Mouse (Mus musculus): ENCODE results near the gene Twnk.
"Not testable (repeated sequence)": the region's sequence is repeated elsewhere in the genome, so short reads cannot be mapped to it uniquely, and the experiment has no call there.

The Twnk gene

DNA sequence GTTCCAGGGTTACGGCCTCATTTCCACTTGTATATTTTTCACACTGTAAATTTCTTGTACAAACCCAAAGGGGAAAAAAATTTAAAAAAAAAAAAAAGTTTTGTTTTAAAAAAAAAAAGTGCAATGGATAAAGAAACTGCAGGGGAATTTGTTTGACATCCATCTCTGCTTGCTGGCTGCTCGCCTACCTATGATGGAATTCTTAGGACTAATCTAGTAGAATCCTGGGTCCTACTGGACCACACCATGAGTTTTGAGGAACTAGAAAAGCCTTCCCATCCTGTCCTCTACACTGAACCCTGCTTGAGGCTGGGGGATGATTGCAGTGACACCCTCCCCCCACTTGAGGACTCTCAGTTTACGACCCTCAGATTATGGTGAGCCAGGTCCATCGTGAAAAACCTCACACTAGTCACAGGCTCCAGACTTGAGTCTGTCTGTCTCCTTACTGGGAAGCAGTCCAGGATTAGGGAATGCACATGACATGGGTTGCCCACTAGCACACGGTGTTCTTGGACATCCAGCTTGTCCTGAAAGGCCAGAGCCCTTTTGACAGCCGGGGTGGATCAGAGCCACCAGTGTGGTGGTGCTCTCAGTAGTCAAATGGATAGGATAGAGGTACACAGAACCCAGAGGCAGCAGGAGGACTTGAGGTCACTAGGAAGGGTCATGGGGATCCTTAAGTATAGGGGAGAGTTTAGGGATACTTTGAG lies 21.7 kb downstream of the Twnk start:
- peak; percentile 96 for DNase-seq

DNA sequence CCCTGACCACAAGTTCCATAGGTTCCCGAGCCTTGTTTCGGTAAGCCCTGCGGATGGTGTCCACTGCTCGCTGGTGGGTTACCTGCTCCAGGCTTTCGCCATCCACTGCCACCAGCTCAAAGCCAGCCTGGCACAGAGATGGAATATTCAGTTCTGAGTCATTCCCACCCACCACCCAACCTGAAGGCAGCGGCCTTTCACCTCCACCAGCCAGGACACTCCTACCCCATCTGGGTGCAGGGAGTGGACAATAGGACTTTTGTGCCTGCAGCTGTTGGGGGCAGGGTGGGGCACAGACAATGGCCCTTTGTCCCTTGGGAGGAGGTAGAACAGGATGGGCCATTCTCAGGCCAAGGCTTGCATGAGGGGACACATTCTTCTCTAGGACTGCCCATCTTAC lies 22.4 kb downstream of the Twnk start:
- DNase-seq: peak; percentile 97

DNA sequence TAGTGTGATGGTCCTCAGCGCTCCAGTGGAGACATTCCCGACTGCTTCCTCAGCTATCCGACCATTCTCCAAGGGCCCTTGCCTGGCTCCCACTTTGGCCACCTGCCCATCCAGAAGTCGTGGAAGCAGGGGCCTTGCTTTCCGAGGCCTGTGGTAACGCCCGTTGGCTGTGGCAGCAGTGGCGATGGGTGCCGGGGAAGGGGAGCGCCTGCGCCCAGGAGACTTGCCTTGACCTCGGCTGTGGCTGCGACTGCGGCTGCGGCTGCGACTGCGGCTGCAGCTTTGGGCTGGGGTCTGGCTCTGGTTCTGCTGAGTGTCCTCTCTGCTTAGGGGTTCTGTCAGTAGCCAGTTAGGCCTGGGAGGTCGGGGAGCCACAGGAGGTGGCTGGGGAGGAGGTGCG lies 23.3 kb downstream of the Twnk start:
- no peak for DNase-seq

DNA sequence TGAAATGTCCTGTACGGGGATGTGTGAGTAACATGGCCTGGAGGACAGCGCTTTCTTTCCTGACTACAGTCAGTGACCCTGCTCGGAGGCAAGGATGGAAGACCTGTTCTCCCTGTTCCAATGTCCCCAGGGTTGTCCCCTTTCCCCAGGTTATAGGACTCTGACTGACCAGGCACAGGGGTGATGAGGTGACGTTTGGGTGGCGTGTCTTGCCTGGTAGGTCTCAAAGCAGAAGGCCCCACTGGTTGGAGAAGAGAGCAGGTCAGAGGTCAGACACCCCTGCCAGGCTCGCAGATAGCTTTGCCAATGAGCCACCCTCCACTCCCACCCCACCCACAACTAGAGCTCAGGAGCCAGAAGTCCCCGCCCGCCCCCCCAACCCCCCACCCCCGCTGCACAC lies 24.1 kb downstream of the Twnk start:
- DNase-seq: peak; percentile 92

DNA sequence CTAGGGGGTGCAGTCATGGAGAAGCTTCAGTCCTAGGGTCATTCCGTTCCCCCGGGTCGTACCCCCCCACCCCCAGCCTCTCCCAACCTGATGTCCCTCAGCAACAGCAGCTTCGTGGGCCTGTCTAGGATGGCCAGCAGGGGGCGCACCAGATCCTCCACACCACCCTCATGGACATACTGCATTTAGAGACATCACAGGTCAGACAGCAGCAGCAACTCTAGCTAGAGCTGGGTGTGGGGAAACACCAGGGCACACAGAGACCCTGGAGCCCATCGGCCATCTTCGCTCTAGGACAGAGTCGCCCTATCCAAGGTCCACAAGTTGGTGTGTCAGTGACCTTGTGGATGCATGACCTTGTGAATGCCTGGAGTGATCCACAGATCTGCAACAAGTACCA lies 24.6 kb downstream of the Twnk start:
- DNase-seq: peak; percentile 97

DNA sequence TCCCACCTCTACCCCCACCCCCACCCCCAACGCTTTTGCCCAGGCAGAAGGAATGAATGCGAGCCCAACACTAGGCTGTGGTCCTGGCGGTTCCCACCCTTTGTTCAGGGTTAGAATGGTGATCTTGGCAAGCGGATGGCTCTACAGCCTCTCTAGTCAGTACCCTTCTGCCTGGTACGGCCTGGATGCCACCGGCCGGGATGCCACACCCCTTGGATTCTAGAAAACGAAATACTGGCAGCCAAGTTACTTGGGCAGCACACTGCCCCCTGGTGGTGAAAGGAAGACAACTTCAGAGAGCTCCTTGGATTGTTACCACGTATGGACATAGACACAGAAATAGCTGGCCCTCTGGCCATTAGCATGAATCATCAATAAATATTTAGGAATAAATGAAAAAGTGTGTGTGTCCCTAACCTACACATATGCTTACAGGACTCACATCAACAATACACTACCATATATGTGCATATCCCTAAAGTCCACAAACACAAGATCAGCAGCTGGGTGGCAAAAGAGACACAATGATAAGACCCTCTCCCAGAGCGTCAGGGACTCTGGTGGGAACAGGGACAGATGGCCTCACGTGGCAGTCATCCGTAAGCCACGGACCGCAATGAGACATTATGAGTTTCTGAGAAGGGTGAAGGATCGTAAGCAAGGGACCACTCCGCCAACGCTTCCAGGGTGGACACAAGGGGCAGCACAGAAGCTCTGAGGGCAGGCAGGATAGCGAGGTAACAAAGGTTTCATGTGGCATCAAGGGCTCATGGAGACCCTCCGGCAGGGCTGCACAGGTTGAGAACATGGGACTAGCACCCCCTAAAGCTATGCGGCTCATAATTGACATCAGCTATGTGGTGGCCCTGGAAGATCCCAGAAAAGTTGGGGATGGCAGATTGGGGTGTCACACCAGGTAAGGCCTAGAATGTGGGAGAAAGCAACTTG lies 25.6 kb downstream of the Twnk start:
- peak; percentile 97 for DNase-seq

DNA sequence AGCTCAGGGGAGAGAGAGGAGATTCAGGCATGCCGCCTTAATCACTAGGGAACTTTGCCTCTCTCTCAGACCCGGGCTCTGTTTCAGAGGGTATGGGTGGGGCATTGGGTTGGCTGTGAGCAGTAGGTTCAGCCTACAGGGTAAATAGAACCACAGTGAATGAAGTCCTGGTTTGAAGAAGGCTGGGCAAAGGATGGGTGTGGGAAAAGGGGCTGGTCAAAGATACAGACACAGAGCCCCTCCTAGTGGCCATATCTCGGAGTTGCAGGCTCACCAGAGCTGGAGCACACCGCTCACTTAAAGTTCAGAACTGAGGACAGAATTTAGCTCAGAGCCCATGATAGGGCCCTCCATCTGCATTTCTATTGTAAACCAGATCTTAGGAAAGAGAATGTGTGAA lies 26.3 kb downstream of the Twnk start:
- DNase-seq: peak; percentile 97

DNA sequence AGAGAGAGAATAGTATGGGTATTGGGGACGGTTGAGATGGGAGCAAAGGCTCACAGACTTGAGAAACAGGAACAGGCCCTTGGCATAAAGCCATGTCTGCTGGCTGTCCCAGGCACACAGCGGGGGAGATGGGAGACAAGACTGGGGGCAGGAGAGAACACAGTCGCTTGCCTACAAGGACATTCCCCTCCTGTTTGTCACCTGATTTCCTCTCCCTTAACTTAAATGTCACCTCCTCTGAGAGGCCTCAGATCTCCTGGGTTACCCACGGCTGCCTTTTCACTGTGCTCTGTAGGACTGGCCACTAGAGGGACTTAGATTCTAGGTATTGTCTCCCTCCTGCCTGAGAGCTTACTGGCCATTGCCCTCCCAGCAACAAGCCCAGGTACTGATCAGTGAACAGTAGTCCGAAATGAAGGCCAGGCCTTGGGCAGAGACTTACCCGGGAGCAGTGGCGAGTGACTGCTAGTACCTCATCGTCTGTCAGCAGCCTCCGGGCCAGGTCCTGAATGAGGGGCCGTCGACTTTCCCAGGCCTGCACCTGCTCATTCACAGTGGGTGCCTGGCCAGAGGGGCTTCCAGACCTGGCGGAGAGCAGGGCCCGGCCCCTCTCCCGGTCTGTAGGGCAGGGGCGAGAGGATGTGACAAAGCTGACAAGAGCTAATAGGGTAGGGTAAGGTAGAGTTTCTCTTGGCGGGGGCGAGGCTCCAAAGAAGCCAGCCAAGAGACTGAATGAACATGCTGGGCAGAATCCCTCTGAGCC lies 27.3 kb downstream of the Twnk start:
- peak; percentile 94 for DNase-seq

DNA sequence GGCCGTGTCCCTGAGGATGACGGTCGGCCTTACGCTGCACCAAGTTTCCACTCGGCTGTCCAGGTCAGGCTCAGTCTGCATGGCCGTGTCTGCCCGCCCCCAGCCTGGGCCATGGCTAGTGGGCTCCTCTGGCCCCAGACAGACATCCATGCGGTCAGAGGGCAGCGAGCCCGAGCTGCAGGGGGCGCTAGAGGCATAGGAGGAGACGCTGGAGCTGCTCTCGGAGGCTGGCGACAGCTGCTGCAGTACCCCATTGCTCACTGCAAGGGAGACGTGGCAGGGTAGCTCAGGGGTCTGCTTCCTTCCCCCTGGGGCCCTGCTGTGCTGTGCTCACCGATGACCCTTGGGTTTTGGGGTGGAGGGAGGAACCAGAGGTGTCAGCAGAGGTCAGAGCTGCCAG lies 31.4 kb downstream of the Twnk start:
- no peak for DNase-seq

DNA sequence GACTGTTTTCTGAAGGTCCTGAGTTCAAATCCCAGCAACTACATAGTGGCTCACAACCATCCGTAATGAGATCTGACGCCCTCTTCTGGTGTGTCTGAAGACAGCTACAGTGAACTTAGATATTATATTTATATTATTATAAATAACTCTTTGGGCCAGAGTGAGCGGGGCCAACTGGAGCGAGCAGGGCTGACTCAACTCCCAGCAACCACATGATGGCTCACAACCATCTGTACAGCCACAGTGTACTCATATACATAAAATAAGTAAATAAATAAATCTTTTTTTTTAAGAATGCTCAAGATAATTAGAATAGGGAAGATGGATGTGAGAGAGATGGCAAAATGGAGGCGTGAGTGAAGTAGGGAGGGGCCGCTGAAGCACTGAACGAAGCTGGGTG lies 32.7 kb downstream of the Twnk start:
- not testable (repeated sequence) for DNase-seq

DNA sequence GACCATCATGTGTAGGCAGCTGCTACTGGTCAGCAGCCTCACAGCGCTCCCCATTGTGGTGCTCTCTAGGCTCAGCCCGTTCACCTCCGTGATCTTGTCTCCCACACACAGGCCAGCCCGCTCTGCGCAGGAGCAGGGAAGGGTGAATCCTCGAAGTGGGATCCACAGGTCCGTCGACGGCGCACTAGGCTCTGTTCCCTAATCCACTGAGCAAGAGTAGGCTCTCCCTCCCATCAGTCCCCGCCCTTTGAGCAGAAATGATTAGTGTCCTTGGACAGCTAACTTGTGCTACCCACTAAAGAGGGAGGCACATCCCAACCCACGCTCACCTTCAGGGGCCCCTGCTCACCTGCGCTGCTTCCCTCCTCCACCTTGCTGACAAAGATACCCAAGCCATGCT lies 34.8 kb downstream of the Twnk start:
- DNase-seq: peak; percentile 86

DNA sequence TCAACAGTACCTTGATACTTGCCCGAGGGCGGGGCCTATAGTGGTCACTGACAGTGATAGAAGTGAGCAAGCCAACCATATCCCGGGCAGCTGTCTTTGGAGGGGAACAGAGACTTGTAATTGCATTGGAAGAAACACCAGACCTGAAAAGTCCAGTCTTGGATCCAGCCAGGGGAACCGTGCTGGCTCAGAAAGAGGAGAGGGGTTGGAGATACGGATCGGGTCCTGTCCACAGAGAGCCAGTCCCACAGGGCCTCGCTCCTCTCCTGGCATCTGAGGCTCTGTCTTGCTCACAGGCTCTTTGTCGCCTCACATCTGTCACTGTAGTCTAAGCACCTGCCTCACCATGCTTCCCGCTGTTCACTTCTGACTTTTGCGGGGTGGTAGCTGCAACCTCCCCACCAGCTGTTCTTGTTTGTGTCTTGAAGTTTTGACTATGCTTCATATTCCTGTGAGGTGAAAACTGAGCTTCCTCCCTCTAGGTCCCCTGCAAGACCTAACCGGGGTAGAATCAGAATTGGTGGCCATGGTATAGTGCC lies 39.0 kb downstream of the Twnk start:
- peak; percentile 89 for DNase-seq

DNA sequence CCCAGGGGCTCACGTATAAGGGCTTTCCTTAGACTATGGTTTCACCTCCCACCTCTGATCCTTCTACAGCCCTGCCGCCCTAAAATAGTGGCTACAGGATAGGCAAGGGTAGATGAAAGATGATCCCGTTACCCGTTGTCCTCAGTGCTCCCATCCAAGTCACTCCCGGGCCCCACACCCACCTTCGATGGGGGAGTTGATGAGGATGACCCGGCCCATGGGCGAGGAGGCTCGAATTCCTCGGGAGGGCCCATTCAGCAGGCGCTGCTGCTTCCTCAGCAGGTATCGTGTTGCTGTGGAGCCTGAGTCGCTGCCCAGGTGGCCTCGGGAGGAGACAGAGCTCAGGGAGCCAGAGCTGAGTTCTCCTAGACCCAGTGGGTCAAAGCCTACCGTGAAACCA lies 39.8 kb downstream of the Twnk start:
- DNase-seq: peak; percentile 93

DNA sequence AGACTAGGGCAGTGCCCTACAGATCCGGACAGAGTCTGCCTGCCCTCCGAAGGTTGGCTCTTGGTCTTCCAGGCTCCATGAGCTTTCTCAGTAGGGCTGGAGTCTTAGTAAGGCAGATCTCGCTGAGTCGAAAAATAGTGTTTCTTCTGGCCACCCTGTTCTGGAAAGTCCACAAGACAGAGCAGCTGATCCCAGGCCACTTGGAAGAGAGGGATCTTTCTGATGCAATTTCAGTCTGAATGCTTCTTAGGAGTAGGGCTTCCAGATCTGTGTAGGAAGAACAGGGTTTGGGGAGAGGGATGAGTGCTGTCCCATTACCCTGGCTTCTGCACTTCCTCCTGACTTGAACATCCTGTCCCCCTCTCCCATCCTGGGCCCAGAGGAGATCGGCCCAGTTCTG lies 40.2 kb downstream of the Twnk start, which contains the start of gene Pdzd7:
Pdzd7 (minus strand) TSS at position 67 of the 400 bp plus-strand sequence.
- peak; percentile 91 for DNase-seq

DNA sequence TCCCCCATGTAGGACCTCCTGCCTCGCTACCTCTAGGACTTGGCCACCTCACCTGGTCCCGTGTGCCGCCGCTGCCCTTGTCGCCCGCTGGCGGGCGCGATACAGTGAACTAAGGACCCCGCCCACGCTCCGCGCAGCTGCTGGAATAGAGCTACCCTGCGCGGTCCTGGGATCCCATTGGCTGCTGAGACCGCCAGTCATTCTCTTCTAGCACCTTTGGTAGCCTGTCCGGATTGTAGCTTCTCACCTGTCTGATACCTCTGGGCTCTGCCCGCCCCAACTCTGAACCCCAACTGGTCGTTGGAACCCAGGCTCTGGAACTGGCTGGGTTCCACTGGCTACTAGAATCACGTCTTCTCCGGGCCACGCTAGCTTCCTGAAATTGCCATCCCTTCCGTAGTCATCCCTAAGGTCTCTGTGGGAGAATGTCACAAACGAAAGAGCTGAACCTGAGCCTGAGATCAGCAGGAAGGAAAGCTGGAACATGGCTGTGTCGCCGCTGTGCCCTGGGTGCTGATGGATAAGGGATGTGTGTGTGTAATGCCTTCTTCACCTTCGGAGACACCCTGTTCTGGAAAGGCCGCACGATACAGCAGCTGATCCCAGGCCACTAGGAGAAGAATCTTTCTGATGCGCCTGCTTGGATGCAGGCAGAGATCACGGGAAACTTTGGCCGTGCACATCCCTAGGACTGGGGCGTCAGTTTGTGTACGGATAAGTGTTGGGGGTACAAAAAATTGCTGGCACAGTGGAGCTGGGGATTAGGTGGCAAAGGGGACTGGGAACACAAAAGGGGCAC lies 41.3 kb downstream of the Twnk start:
- DNase-seq: peak; percentile 99

DNA sequence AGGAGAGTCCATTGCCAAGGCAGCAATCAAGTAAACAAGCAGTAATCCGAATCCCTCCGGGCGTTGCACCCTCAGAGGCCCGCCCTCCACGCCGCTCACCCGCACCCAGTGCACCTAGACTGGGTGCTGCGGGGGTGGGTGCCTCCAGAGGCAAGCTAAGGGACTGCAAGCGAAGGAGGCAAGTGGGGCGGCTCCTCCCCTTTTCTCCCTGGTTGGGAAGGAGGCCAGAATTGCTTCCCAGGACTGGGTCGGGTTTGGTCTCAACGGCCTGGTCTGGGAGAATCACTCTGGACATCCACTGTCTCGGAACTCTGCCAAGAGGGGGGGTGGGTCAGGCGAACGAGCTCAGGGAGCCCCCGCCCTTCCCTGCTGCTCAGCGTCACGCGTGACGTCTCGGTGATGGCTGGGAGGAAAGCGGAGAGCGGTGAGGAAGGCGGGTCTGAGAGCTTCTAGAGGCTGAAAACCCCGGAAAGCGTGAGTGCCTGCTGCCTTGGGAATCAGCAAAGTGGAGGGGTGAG lies 42.0 kb downstream of the Twnk start, which contains the start of gene Sfxn3:
Sfxn3 (plus strand) TSS at position 87 of the 518 bp plus-strand sequence.
- peak; percentile 100 for DNase-seq

DNA sequence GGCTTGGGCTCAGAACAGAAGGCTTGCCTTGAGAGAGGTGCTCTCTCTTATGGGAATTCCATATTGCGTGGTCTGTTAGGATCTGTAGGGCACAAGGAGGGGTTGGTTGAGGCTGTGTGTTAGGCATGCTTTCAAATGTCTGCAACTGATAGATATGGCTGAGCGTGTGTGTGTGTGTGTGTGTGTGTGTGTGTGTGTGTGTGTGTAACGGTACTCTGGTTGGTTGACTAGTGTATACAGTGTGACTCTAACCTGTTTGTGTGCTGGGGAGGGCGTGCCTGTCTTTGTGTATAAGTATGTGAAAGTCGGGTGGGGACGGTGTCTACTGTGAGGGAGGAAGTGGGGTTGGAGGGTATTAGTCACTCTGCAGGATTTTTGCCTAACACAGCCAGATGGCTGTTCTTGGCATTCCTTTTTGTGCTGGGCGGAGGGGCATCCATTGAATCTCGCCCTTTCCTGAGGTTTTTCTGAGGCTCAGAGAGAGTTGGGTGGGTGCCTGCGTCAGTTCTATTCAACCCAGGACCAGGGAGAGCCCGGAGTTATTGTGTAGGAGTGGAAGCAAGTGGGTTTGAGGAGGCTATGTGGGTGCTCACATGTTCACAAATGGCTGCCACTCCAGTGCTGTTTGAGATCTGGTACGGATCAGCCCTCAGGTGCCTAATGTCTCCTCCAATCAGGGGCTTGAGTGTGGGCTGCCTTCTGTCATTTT lies 42.6 kb downstream of the Twnk start:
- DNase-seq: peak; percentile 98

DNA sequence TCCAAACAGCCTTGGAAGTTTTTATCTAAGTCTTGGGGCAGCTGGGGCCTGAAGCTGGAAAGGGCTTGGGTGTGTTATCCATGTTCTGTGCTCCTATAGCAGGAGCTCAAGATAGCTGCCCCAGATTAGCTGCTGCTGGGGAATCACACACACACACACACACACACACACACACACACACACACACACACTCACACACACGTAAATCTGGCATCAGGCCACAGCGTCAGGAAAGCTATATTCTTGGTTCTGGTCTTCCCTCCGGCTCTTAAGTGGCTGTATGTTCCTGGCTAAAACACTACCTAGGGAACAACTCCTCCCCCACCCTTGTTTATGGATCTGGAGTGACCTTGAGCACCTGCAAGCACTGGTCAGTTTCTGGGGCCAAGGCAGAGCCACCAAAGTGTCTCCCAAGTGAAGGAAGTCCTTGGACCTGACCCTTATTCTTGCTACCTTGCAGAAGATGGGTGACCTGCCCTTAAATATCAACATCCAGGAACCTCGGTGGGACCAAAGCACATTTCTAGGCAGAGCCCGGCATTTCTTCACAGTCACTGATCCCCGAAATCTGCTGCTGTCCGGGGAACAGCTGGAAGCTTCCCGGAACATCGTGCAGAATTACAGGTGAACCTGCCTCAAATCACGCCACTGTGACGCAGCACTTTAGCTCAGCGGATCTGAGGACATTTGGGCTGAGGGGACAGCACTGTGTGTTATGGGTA lies 43.3 kb downstream of the Twnk start:
- DNase-seq: peak; percentile 91

DNA sequence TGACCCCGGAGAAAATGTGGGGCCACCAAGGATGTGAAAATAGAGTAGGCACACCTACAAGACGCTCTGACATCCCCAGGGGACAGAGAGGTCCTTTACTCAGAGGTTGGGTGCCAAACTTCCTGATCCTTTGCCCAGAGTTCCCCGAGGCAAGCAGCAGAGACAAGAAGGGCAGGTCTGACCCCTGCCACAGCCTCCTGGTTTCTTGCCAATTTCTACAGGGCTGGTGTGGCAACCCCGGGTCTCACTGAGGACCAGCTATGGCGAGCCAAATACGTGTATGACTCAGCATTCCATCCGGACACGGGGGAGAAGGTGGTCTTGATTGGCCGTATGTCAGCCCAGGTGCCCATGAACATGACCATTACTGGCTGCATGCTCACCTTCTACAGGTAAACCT lies 44.1 kb downstream of the Twnk start:
- peak; percentile 96 for DNase-seq

DNA sequence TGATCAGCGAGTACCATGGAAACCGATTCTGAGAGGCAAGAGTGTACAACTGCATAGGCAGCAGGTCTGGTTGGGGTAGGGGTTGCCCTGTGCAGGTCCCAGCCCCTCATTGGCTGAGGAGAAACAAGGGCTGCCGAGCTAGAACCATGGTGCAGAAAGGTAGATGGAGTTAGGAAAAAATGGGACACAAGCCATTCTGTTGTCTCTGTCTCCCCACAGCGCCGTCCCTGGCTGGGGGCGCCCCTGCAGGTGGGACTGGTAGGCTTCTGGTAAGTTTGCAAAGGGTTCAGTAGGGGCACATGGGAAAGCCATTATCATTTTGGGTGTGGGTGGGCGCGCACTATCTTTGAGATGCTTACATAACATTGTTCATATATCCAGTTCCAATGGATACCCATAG lies 48.0 kb downstream of the Twnk start:
- peak; percentile 92 for DNase-seq
